Mouse (Mus musculus) cortical plate, adult 2 months (tissue): ENCODE data around the gene Gabra6. TPM values are rescaled to one million over a fixed set of nuclear protein-coding genes. Genes with fewer than 3 reads are reported as not detected.

Source experiments
- H3K27ac ChIP-seq: fragments of 200-500 bp; 2 replicates; pipeline ENCODE4 v1.5.1; 2012; ENCODE audit warnings: low read length, control low read depth, inconsistent platforms; ENCODE audit not compliant: insufficient read depth
- H3K4me1 ChIP-seq: fragments of 200-500 bp; 2 replicates; pipeline ENCODE4 v1.6.1; 2011; ENCODE audit warnings: low read length; ENCODE audit not compliant: control insufficient read depth, insufficient read depth
- H3K4me3 ChIP-seq: fragments of 200-500 bp; 2 replicates; pipeline ENCODE4 v1.5.1; 2011; ENCODE audit warnings: mild to moderate bottlenecking, low read length, control low read depth; ENCODE audit not compliant: insufficient read depth
- CTCF ChIP-seq: fragments of 200-500 bp; IDR thresholded peaks from 2 replicates; pipeline ENCODE4 v1.5.1; 2011; ENCODE audit warnings: mild to moderate bottlenecking, control low read depth, low read length; ENCODE audit not compliant: insufficient read depth; ENCODE audit errors: extremely low read depth
- POLR2A ChIP-seq: fragments of 200-500 bp; IDR thresholded peaks from 2 replicates; pipeline ENCODE4 v1.6.1; 2011; ENCODE audit warnings: mild to moderate bottlenecking, low read length, control low read depth; ENCODE audit not compliant: insufficient read depth; ENCODE audit errors: extremely low read depth
- polyA plus RNA-seq: library from polyadenylated mRNA; depleted of rRNA; stranded (reverse); fragments of >200 nt; gene quantifications from 2 replicates; pipeline ENCODE4 v1.2.3, GENCODE M21; 2012; rRNA removed

Gene Gabra6
- 0.32 TPM in 1 of 2 replicates, not detected in the other for polyA plus RNA-seq

DNA sequence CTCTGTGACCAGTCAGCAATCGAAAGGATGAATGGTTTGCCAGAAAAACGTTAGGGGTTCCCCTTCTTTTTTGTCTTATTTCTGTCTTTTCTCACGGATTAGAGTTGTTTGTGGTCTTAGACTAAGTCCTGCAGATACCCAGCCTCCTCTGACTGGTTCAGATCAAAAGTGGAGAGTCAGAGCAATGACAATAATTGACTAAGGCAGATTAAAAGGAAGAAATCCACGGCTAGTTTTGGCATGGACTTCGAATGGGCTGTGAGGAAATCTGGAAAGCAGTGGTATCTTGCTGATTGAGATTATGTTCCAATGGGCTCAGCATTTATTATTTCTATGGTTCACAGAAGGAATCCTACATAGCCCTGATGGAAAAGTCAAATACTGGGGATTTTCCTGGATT, at the start of gene Gabra6:
Gene Gabra6, minus strand, starts transcription at position 191 of the 400 bp plus-strand sequence.
- TF ChIP-seq CTCF (no peak), POLR2A (no peak)
- Histone ChIP-seq H3K4me3 (no peak within 1 kb of the TSS), H3K4me1 (no peaks in the 10 kb centered on the region), H3K27ac (no peak within 1 kb of the TSS)

DNA sequence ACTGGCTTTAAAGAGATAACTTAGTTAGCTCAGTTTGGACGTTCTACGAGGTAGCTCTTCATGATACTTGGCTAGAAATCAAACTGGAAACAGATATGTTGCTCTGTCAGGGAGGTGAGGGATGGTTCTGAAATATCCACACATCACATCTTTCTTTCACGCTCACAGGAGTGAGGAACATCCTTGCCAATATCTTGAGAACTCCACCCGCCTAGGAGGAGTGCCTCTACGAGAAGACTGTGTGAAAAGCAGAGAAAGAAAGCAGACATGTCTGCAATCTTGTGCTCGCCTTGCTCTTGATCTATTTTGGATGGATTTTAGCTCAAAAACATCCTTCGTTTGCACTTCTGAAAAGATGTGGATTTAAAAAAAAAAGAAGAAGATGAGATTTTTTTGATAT, 44.7 kb upstream of the Gabra6 start:
- H3K4me3 ChIP-seq: no peak overlapping the region
- TF ChIP-seq POLR2A: no peak
- no peak for TF ChIP-seq CTCF
- no peaks in the 10 kb centered on the region for H3K4me1 ChIP-seq
- H3K27ac ChIP-seq: no peak overlapping the region

DNA sequence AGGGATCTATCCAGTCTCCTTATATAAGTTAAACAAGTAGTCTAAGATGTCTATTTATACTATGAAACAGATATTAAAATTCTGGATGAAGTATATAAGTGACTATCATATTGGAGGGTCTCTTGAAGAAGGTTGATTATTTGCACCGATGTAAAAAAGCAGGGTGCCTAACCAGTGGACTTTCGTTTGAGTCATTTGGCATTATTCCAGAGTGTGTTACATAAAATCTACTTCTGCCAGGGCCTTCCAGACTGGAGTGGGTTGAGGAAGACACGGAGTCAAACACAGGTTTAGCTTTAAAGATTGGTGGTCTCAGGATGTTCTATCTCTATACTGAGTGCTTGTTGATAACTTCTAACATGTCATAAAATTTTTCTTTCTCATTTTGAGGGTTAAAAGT, 11.2 kb upstream of the Gabra6 start:
- TF ChIP-seq POLR2A: no peak
- no peak for TF ChIP-seq CTCF
- Histone ChIP-seq H3K27ac (no peak overlapping the region), H3K4me1 (no peaks in the 10 kb centered on the region)

DNA sequence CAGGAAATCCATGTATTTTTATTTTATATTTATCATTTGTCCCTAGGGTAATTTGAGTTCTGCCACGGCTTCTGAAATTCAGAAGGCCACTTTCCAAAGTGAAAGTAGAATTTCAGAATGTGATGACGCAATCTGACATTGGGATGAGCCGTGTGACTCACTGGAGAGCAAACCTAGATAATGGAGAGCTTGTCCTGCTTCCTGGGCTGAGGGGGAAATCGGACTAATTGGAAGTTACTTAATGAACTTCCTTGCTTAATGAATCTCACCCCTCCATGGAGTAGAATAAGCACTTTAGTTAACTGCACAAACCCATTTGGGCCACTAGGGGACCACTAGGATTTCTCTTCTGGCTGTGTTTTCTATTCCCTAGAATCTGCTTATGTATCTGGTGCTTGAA, 5.4 kb upstream of the Gabra6 start:
- H3K4me3 ChIP-seq: no peak overlapping the region
- TF ChIP-seq CTCF (no peak), POLR2A (no peak)
- H3K4me1 ChIP-seq: no peaks in the 10 kb centered on the region
- no peak overlapping the region for H3K27ac ChIP-seq

More for the DNA sequence above, 11.2 kb upstream of the Gabra6 start:
- no peak overlapping the region for H3K4me3 ChIP-seq

DNA sequence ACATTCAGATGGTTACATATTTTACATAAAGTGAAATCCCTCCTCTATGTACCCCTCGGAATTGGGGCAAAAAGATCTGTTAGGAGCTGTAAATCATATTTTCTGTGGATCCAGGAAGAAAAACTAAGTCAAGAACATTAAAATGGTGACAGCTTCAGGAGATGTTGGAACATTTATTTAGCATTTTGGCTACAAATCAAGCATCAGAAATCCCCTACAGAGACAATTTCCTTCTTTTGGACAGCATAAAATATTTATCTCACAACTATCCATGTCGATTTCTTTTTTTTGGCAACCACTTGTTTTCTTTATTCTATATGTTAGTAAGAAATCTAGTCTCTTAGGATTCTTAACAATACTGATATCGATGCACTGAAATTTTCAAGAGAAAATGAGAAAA, 688 bp upstream of the Gabra6 start:
- TF ChIP-seq POLR2A: no peak
- no peak for TF ChIP-seq CTCF
- H3K4me3 ChIP-seq: no peak overlapping the region

DNA sequence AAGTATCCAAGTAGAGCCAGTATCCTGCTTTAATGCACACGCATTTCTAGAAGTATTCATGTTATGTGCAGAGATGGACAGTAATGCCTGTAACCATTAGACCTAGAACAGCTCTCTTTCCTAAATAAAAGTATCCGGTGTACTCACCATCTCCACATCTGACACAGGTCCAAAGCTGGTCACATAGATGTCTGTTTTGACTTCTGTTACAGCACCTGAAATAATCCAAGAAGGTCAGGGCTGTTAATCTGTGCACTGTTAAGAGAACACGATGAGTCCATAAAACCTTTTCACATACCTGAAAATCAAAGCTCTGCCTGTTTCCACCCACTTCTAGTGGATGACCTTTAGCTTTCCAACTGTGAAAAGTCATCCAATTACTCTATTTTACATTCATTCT, 1.4 kb downstream of the Gabra6 start:
- TF ChIP-seq CTCF (no peak), POLR2A (no peak)
- no peak overlapping the region for H3K27ac ChIP-seq
- no peaks in the 10 kb centered on the region for H3K4me1 ChIP-seq
- H3K4me3 ChIP-seq: no peak overlapping the region

More for the DNA sequence above, 688 bp upstream of the Gabra6 start:
- Histone ChIP-seq H3K4me1 (no peaks in the 10 kb centered on the region), H3K27ac (no peak overlapping the region)

DNA sequence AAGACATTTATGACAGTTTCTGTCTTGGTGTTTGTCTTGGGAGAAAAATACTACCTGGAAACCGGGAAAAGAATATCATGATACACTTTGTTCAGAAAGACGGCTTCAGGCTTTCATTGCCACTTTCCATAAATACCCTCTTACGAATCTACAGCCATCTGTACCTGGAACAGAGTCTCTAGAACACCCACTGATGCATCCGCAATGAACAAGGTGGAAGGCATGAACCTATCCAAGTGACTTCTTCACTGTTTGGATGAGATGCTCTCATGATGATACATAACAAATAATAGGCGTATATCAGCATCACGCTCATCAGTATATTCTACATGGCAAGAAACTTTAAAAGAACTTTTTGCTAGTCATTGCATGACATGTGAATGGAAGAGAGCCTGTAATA, 1.8 kb downstream of the Gabra6 start:
- Histone ChIP-seq H3K4me1 (no peaks in the 10 kb centered on the region), H3K27ac (no peak overlapping the region), H3K4me3 (no peak overlapping the region)
- TF ChIP-seq CTCF: no peak
- TF ChIP-seq POLR2A: no peak

DNA sequence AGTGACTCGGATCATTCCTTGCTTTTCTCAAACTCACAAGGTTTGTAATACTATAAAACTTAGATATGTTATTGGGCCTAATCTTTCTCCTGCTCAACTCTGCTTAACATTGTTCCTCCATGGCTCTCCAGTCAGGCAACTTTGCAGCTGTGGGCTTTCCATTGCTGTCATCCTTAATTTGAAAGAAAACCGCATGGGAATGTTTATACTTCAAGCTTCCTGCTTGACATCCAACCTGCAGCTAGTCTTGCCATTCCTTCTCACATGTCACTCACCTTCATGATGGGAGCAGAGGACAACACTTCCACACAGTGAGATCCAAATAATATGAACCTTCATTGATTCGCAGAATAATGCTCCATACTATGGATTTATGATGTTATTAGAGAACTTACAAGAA, 2.9 kb downstream of the Gabra6 start:
- H3K4me3 ChIP-seq: no peak overlapping the region

DNA sequence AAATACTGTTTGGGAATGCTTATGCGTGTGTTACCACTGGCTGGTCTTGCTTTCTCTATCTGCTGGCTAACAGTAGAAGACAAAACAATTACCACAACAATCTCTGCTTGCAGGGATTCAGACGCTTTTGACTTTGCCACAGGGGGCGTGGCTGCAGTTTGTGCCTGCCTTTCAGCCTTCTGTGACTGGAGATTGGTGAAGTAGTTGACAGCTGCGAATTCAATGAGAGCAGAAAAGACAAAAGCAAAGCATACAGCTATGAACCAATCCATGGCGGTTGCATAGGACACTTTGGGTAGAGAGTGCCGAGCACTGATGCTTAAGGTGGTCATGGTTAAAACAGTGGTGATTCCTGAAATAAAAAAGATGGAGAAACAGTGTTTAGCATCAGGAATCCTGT, 6.0 kb downstream of the Gabra6 start:
- no peak overlapping the region for H3K27ac ChIP-seq
- H3K4me1 ChIP-seq: no peaks in the 10 kb centered on the region
- H3K4me3 ChIP-seq: no peak overlapping the region
- no peak for TF ChIP-seq POLR2A
- no peak for TF ChIP-seq CTCF

More for the DNA sequence above, 2.9 kb downstream of the Gabra6 start:
- TF ChIP-seq CTCF: no peak
- TF ChIP-seq POLR2A: no peak
- Histone ChIP-seq H3K27ac (no peak overlapping the region), H3K4me1 (no peaks in the 10 kb centered on the region)

DNA sequence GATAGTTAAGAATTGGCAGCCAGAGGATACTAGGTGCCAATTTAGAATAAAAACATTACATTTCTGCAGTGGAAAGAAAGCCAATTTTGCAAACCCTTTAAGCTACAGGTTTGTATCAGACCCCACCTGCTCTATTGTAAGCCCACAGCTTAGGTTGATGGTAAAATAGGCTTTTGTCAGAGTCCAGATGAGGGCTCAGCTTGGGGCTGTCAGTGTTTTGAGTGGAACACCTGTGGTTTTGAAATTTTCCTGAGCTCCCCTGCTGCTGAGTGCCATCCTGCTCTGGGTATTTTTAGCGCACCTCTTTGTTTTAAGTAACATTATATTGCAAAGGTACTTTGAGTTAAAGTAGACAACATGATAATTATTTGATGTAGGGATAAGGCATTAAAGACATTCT, 10.0 kb downstream of the Gabra6 start:
- H3K4me1 ChIP-seq: no peaks in the 10 kb centered on the region
- TF ChIP-seq CTCF (no peak), POLR2A (no peak)
- no peak overlapping the region for H3K4me3 ChIP-seq
- no peak overlapping the region for H3K27ac ChIP-seq
